Mouse (Mus musculus) kidney, embryonic 14.5 days (tissue): Measurements from ENCODE around the gene Cfap77. TPM values are rescaled to one million over a fixed set of nuclear protein-coding genes. Genes with fewer than 3 reads are reported as not detected.
"Not testable (repeated sequence)": the region's sequence is repeated elsewhere in the genome, so short reads cannot be mapped to it uniquely, and the experiment has no call there.

Source experiments
- ATAC-seq: fragments of 200-750 bp; cut with Nextera tagmentation; 2 replicates; pipeline ENCODE4 v1.8.0; 2017; ENCODE audit warnings: moderate number of reproducible peaks, mild to moderate bottlenecking, moderate TSS enrichment, moderate library complexity; ENCODE audit not compliant: low FRiP score, low TSS enrichment
- H3K27ac ChIP-seq: fragments of 300-500 bp; sonication (generic); 2 replicates; pipeline ENCODE4 v1.5.1; 2014; ENCODE audit warnings: low read depth, mild to moderate bottlenecking, low read length, moderate library complexity, mixed read lengths
- H3K27me3 ChIP-seq: fragments of 300-500 bp; sonication (generic); 2 replicates; pipeline ENCODE4 v1.6.1; 2014; ENCODE audit warnings: mild to moderate bottlenecking, low read length; ENCODE audit not compliant: control insufficient read depth, insufficient read depth
- H3K36me3 ChIP-seq: fragments of 300-500 bp; sonication (generic); 2 replicates; pipeline ENCODE4 v1.6.1; 2014; ENCODE audit warnings: low read length, mixed read lengths; ENCODE audit not compliant: control insufficient read depth, insufficient read depth
- H3K4me1 ChIP-seq: fragments of 300-500 bp; sonication (generic); 2 replicates; pipeline ENCODE4 v1.6.1; 2014; ENCODE audit warnings: low read length, mixed read lengths; ENCODE audit not compliant: control insufficient read depth, insufficient read depth
- H3K4me2 ChIP-seq: fragments of 300-500 bp; sonication (generic); replicated peaks from 2 replicates; pipeline ENCODE4 v1.6.1; 2014; ENCODE audit warnings: low read depth, mild to moderate bottlenecking, low read length
- H3K4me3 ChIP-seq: fragments of 300-500 bp; sonication (generic); 2 replicates; pipeline ENCODE4 v1.5.1; 2014; ENCODE audit warnings: mild to moderate bottlenecking, low read length
- H3K9ac ChIP-seq: fragments of 300-500 bp; sonication (generic); 2 replicates; pipeline ENCODE4 v1.6.1; 2014; ENCODE audit warnings: low read depth, mild to moderate bottlenecking, low read length, moderate library complexity
- H3K9me3 ChIP-seq: fragments of 300-500 bp; sonication (generic); 2 replicates; pipeline ENCODE4 v1.6.1; 2016; ENCODE audit warnings: low read length; ENCODE audit not compliant: control insufficient read depth
- WGBS: fragments of 180-500 bp; shearing (Covaris S2); extraction: QIAGEN DNeasy Blood & Tissue Kit; methylation state at CpG from one replicate; pipeline ENCODE4 v1.1.7; 2014; 5-methylcytosine and 5-hydroxymethylcytosine counted together
- polyA plus RNA-seq: library from polyadenylated mRNA; unstranded; fragments of >200 nt; fragmentation: Nextera tagmentation; extraction: Ambion mirVana; gene quantifications from 2 replicates; pipeline ENCODE4 v1.2.1, GENCODE M21; 2014

Gene Cfap77
- polyA plus RNA-seq, 1 experiment from 2014 or later, result 0.51 TPM

- not testable (repeated sequence) for H3K4me3 ChIP-seq, H3K27me3 ChIP-seq, ATAC-seq, H3K4me1 ChIP-seq, H3K9me3 ChIP-seq, H3K9ac ChIP-seq, H3K4me2 ChIP-seq, H3K27ac ChIP-seq
- 80% methylated on average over 6 of the region's 6 CpGs for WGBS
- H3K36me3 ChIP-seq, result peaks cover 23% of the 10 kb centered on the region
Observed at GRCm38 (mm10) chr2:29089276-29089675, 34.4 kb upstream of the Cfap77 start.

GRCm38 (mm10) chr2:29086026-29086425 lies 31.2 kb upstream of the Cfap77 start:
- ATAC-seq, result no peak

GRCm38 (mm10) chr2:29081965-29082364 lies 27.1 kb upstream of the Cfap77 start:
- Histone ChIP-seq H3K4me2 (no peak overlapping the region), H3K4me3 (no peak overlapping the region), H3K9ac (no peak overlapping the region), H3K27ac (no peak overlapping the region), H3K9me3 (no peaks in the 10 kb centered on the region), H3K36me3 (peaks cover 88% of the 10 kb centered on the region), H3K4me1 (no peaks in the 10 kb centered on the region), H3K27me3 (no peaks in the 10 kb centered on the region)
- 49% methylated on average over 3 of the region's 3 CpGs for WGBS
- no peak for ATAC-seq

More at GRCm38 (mm10) chr2:29086026-29086425, 31.2 kb upstream of the Cfap77 start:
- WGBS, result 94% methylated on average over 7 of the region's 7 CpGs
- Histone ChIP-seq H3K4me1 (no peaks in the 10 kb centered on the region), H3K36me3 (peaks cover 56% of the 10 kb centered on the region), H3K27me3 (no peaks in the 10 kb centered on the region), H3K9ac (no peak overlapping the region), H3K4me3 (no peak overlapping the region), H3K9me3 (no peaks in the 10 kb centered on the region), H3K27ac (no peak overlapping the region), H3K4me2 (no peak overlapping the region)

- WGBS, result 91% methylated on average over 2 of the region's 2 CpGs
- Histone ChIP-seq H3K9me3 (no peaks in the 10 kb centered on the region), H3K4me1 (no peaks in the 10 kb centered on the region), H3K4me3 (no peak overlapping the region), H3K36me3 (peaks cover 83% of the 10 kb centered on the region), H3K9ac (no peak overlapping the region), H3K27ac (no peak overlapping the region), H3K27me3 (no peaks in the 10 kb centered on the region), H3K4me2 (no peak overlapping the region)
- no peak for ATAC-seq
Observed at GRCm38 (mm10) chr2:29076226-29076625, 21.4 kb upstream of the Cfap77 start.

- Histone ChIP-seq H3K4me3 (no peak overlapping the region), H3K9me3 (no peaks in the 10 kb centered on the region)
- 89% methylated on average over 11 of the region's 11 CpGs for WGBS
Observed at GRCm38 (mm10) chr2:29075331-29076070, 20.6 kb upstream of the Cfap77 start.

GRCm38 (mm10) chr2:29074676-29075075 lies 19.8 kb upstream of the Cfap77 start:
- Histone ChIP-seq H3K27ac (no peak overlapping the region), H3K27me3 (no peaks in the 10 kb centered on the region), H3K4me1 (no peaks in the 10 kb centered on the region), H3K4me3 (no peak overlapping the region), H3K36me3 (peaks cover 83% of the 10 kb centered on the region), H3K4me2 (no peak overlapping the region), H3K9me3 (no peaks in the 10 kb centered on the region), H3K9ac (no peak overlapping the region)
- no peak for ATAC-seq
- 94% methylated on average over 7 of the region's 7 CpGs for WGBS

More at GRCm38 (mm10) chr2:29075331-29076070, 20.6 kb upstream of the Cfap77 start:
- Histone ChIP-seq H3K9ac (no peak overlapping the region), H3K4me2 (no peak overlapping the region), H3K36me3 (peaks cover 83% of the 10 kb centered on the region), H3K4me1 (no peaks in the 10 kb centered on the region), H3K27me3 (no peaks in the 10 kb centered on the region), H3K27ac (no peak overlapping the region)
- ATAC-seq, result no peak

- Histone ChIP-seq H3K4me3 (no peak overlapping the region), H3K9ac (no peak overlapping the region), H3K36me3 (peaks cover 21% of the 10 kb centered on the region), H3K27me3 (no peaks in the 10 kb centered on the region), H3K9me3 (no peaks in the 10 kb centered on the region), H3K4me1 (no peaks in the 10 kb centered on the region; the same call in 1 of the 2 replicates), H3K27ac (no peak overlapping the region), H3K4me2 (no peak overlapping the region)
- no peak for ATAC-seq
- 54% methylated on average over 7 of the region's 7 CpGs for WGBS
Observed at GRCm38 (mm10) chr2:29066410-29066809, 11.5 kb upstream of the Cfap77 start.

- Histone ChIP-seq H3K27me3 (no peaks in the 10 kb centered on the region), H3K4me1 (peaks cover 5% of the 10 kb centered on the region; the same call in 1 of the 2 replicates), H3K9ac (no peak overlapping the region), H3K4me3 (no peak overlapping the region), H3K4me2 (no peak overlapping the region), H3K9me3 (no peaks in the 10 kb centered on the region), H3K36me3 (peaks cover 15% of the 10 kb centered on the region), H3K27ac (no peak overlapping the region)
- WGBS, result 92% methylated on average over 6 of the region's 6 CpGs
- no peak for ATAC-seq
Observed at GRCm38 (mm10) chr2:29065796-29066195, 10.9 kb upstream of the Cfap77 start.

GRCm38 (mm10) chr2:29060135-29060597 lies 5.3 kb upstream of the Cfap77 start, which contains the start of gene Ttf1:
TSS of gene Ttf1 (plus strand) at chr2:29060262.
- H3K27me3 ChIP-seq, result no peaks in the 10 kb centered on the region; the same call in 1 of the 2 replicates
- peak within 1 kb of the TSS; percentile 79 for H3K9ac ChIP-seq
- peak within 1 kb of the TSS; percentile 73 for H3K4me2 ChIP-seq
- H3K4me1 ChIP-seq, result peaks cover 5% of the 10 kb centered on the region; the same call in 1 of the 2 replicates
- no peaks in the 10 kb centered on the region for H3K9me3 ChIP-seq
- H3K27ac ChIP-seq, result peak within 1 kb of the TSS; percentile 87
- under 1% methylated on average over 41 of the region's 41 CpGs for WGBS
- peak within 1 kb of the TSS; percentile 95 for H3K4me3 ChIP-seq
- ATAC-seq, result peak; percentile 97
- H3K36me3 ChIP-seq, result no peaks in the 10 kb centered on the region
